Mouse (Mus musculus) thymus, postnatal 0 days (tissue): ENCODE data around the gene Gemin7. TPM values are rescaled to one million over a fixed set of nuclear protein-coding genes. Genes with fewer than 3 reads are reported as not detected.

Experiments used
- DNase-seq: peaks from one replicate; pipeline ENCODE4 v3.0.0-alpha.2; 2015; ENCODE audit warnings: low spot score
- polyA plus RNA-seq: library from polyadenylated mRNA; unstranded; fragments of >200 nt; fragmentation: Nextera tagmentation; extraction: Ambion mirVana; gene quantifications from 2 replicates; pipeline ENCODE4 v1.2.1, GENCODE M21; 2015

Gemin7 gene
- polyA plus RNA-seq, 1 experiment from 2014 or later, result 134 TPM

- no peak for DNase-seq
Observed at GRCm38 (mm10) chr7:19577877-19578414, 551 bp upstream of the Gemin7 start.

- DNase-seq, result no peak
Observed at GRCm38 (mm10) chr7:19575559-19575958, 1.8 kb downstream of the Gemin7 start.

GRCm38 (mm10) chr7:19573776-19574140 lies 3.6 kb downstream of the Gemin7 start:
- no peak for DNase-seq

- peak; percentile 85 for DNase-seq
Observed at GRCm38 (mm10) chr7:19572926-19573775, 4.2 kb downstream of the Gemin7 start.

GRCm38 (mm10) chr7:19569647-19570046 lies 7.7 kb downstream of the Gemin7 start:
- no peak for DNase-seq

- no peak for DNase-seq
Observed at GRCm38 (mm10) chr7:19567426-19567825, 10.0 kb downstream of the Gemin7 start.

- DNase-seq, result no peak
Observed at GRCm38 (mm10) chr7:19565803-19566202, 11.6 kb downstream of the Gemin7 start.

- DNase-seq, result no peak
Observed at GRCm38 (mm10) chr7:19564455-19564854, 12.9 kb downstream of the Gemin7 start.

- no peak for DNase-seq
Observed at GRCm38 (mm10) chr7:19563884-19564283, 13.5 kb downstream of the Gemin7 start.

- no peak for DNase-seq
Observed at GRCm38 (mm10) chr7:19562643-19563410, 14.6 kb downstream of the Gemin7 start, which contains the start of gene Ppp1r37. Gene Ppp1r37, minus strand, starts transcription at chr7:19563076.

GRCm38 (mm10) chr7:19561765-19562642 lies 15.4 kb downstream of the Gemin7 start:
- DNase-seq, result peak; percentile 94

- DNase-seq, result no peak
Observed at GRCm38 (mm10) chr7:19561431-19561764, 16.0 kb downstream of the Gemin7 start.

GRCm38 (mm10) chr7:19560491-19561260 lies 16.7 kb downstream of the Gemin7 start:
- DNase-seq, result no peak

- peak; percentile 45 for DNase-seq
Observed at GRCm38 (mm10) chr7:19558965-19559364, 18.4 kb downstream of the Gemin7 start.

GRCm38 (mm10) chr7:19557982-19558900 lies 19.2 kb downstream of the Gemin7 start:
- DNase-seq, result no peak

GRCm38 (mm10) chr7:19557086-19557485 lies 20.3 kb downstream of the Gemin7 start:
- no peak for DNase-seq

- DNase-seq, result no peak
Observed at GRCm38 (mm10) chr7:19554168-19554567, 23.2 kb downstream of the Gemin7 start.

GRCm38 (mm10) chr7:19552443-19552842 lies 25.0 kb downstream of the Gemin7 start:
- DNase-seq, result no peak

- DNase-seq, result no peak
Observed at GRCm38 (mm10) chr7:19551634-19552033, 25.8 kb downstream of the Gemin7 start.
